Mouse (Mus musculus) bone marrow macrophage, adult 2 months (primary cell): ENCODE results near the gene Pdzd2. TPM values are rescaled to one million over a fixed set of nuclear protein-coding genes. Genes with fewer than 3 reads are reported as not detected.
A peak's percentile ranks its signal among the peaks of the same experiment; 100 is the strongest.

Experiments
- H3K27ac ChIP-seq: 2 replicates; pipeline ENCODE4 v1.5.1; 2012; ENCODE audit warnings: low read depth, low read length; ENCODE audit not compliant: insufficient read depth
- H3K4me1 ChIP-seq: 2 replicates; pipeline ENCODE4 v1.6.1; 2012; ENCODE audit warnings: low read length; ENCODE audit not compliant: control insufficient read depth, insufficient read depth
- H3K4me3 ChIP-seq: 2 replicates; pipeline ENCODE4 v1.5.1; 2012; ENCODE audit warnings: mild to moderate bottlenecking, low read length, moderate library complexity; ENCODE audit not compliant: insufficient read depth
- CTCF ChIP-seq: IDR thresholded peaks from 2 replicates; pipeline ENCODE4 v1.5.1; 2012; ENCODE audit warnings: low read depth, mild to moderate bottlenecking, low read length, moderate library complexity
- POLR2A ChIP-seq: IDR thresholded peaks from 2 replicates; pipeline ENCODE4 v1.6.1; 2012; ENCODE audit warnings: mild to moderate bottlenecking, low read depth, low read length, borderline replicate concordance
- polyA plus RNA-seq: library from polyadenylated mRNA; stranded (reverse); fragments of >200 nt; gene quantifications from 2 replicates; pipeline ENCODE4 v1.2.4, GENCODE M21; 2012; ENCODE audit not compliant: missing spikeins, insufficient read depth, insufficient read length

Pdzd2 gene
- polyA plus RNA-seq, 1 experiment = not detected

DNA sequence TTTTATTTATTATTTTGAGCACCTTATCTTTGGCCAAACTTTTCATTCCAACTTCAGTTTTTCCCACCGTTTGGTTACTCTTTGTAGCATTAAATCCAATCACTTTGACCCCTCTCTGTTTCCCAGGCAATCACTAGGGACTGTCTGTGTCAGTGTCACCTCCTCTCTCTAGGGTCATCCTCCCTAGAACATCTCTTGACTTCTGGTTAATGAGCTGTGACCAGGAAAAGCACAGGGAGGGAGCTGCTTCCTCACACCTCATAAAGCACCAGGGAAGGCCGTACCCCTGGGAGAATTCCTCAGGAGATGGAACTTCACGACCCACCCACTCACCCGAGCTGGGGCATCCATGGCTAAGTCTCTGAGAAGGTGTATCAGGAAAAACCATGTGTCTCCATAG is 168.6 kb downstream of the Pdzd2 start:
- no peak for TF ChIP-seq POLR2A
- TF ChIP-seq CTCF = no peak
- no peak overlapping the region for H3K4me3 ChIP-seq
- H3K27ac ChIP-seq = no peak overlapping the region
- no peaks in the 10 kb centered on the region for H3K4me1 ChIP-seq

DNA sequence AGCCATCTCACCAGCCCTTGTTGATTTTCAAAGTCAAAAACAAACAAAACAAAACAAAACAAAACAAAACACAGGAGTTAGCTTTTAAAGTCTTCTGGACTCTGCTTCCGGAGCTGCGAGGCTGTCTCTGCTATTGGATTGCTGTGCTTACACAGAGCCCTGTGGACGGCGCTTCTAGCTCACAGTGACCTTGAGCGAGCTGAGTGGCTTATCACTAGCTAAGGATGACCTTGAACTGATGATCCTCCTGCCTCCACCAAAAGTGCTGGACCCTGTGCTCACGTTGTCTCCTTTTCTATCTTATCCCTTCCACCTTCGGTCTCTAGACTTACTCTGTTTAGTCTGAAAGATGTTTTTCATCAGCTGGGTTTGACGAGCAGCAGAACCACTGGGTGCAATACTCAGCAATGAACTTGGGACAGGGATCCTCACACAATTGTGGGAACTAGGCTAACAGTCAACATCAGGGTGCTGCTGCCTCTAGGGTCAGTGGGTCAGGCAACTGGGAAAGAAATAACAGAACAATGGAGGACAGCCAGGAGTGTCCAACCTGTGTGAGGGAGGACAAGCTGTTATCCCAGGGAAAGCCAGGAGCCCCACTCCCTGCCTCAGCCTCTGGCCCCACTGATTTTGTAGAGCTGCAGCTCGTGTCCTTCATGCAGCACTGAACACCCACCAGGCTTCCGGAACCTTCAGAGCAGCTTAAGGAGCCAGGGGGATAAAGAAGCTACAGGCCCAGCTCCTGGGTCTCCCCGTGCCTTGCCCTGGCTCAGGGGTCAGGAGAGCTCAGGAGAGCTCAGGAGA is 172.9 kb downstream of the Pdzd2 start:
- Histone ChIP-seq H3K4me1 (peaks cover 3% of the 10 kb centered on the region; the same call in 1 of the 2 replicates), H3K27ac (no peak overlapping the region), H3K4me3 (no peak overlapping the region)
- no peak for TF ChIP-seq POLR2A
- no peak for TF ChIP-seq CTCF

DNA sequence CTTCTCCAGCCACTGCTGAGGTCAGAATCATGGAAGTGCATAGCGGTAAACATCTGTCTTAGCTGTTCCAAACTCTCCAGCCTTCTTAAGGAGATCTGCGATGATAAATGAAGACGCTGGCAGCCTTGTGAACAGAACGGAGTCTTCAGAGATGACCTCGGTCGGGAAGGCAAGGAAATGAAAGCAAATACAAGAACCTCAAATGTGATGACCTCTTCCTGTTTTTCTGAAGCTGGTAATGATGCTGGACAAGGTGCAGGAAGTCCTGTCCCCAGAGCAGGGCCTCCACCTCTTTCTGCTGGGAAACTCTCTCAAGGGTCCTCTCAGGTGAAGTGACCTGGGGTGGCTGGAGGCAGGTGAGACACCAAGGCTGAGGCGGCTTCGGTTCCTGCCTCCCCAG is 174.4 kb downstream of the Pdzd2 start:
- Histone ChIP-seq H3K4me1 (peaks cover 3% of the 10 kb centered on the region; the same call in 1 of the 2 replicates), H3K4me3 (no peak overlapping the region; the same call in 1 of the 2 replicates), H3K27ac (no peak overlapping the region)
- TF ChIP-seq CTCF (no peak), POLR2A (no peak)

DNA sequence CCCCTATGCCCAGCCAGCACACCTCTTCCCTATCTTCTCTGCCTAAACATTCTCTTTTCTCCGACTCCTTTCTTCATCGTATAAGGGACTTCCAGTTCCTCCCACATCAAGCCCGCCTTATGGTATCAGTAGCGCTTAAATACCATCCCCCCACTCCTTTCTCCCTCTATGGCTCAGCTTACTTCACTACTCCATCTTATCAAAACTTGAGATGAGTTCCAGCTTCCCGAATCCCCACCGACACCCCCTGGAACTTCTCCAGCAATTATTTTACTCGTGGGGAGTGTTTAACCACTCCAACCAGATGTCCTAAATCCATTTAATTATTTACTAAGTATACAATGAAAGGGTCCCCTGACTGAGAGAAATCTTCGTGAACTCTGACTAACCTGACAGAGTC is 179.2 kb downstream of the Pdzd2 start:
- no peak for TF ChIP-seq CTCF
- H3K4me1 ChIP-seq = peaks cover 3% of the 10 kb centered on the region; the same call in 1 of the 2 replicates
- H3K4me3 ChIP-seq = no peak overlapping the region
- H3K27ac ChIP-seq = no peak overlapping the region

DNA sequence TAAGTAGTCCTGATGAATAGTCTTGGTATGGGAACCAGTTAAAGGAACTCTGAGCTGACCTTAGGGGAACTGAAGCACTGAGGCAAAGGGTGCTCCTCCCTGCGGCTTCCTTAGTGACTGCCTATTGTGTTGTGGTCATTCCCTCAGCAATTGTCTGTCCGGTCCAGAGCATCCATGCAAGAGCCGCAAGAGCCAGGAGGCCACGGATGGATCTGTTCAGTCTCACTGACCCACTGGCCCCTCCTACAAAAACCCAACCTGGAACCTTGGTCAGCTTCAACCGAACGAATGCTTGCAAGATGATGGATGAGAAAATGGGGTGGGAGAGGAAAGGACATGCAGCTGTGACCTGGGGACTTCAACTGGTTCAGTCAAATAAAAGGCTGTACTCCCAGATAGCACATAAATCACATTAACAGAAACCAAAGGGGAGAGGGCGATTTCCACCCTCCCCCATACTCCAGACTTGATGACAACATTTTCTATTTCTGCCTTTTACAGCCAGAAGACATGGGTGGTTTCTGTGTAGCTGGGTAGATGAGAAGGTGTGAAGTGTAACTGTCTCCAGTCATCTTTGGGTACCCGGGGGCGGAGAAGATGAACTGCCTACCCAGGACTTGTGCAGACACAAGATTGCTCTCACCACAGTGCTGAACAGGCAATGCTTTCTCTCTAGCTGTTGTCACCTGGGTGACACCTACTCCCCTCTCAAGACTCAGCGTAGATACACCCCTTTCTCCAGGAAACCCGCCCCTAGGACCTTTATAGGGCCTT is 181.9 kb downstream of the Pdzd2 start:
- no peak overlapping the region for H3K27ac ChIP-seq
- TF ChIP-seq POLR2A = no peak
- no peak for TF ChIP-seq CTCF
- no peak overlapping the region for H3K4me3 ChIP-seq
- no peaks in the 10 kb centered on the region for H3K4me1 ChIP-seq

DNA sequence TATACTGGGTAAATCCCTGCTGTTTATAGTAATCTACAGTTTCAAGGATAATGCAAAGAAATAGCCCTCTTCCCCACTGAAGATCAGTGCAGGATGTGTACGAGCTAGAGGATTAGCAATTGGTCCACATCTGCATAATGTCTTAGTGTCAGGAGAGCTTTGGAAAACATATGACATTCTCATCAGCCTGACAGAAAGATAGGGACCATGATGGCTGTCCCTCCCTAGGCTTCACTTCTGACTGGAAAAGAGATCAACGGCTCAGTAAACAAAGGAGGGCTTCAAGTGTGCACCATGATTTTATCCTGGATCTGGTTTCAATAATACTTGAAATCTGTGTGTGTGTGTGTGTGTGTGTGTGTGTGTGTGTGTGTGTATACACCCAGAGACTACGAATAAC is 186.5 kb downstream of the Pdzd2 start:
- TF ChIP-seq POLR2A (no peak), CTCF (no peak)
- H3K27ac ChIP-seq = no peak overlapping the region

DNA sequence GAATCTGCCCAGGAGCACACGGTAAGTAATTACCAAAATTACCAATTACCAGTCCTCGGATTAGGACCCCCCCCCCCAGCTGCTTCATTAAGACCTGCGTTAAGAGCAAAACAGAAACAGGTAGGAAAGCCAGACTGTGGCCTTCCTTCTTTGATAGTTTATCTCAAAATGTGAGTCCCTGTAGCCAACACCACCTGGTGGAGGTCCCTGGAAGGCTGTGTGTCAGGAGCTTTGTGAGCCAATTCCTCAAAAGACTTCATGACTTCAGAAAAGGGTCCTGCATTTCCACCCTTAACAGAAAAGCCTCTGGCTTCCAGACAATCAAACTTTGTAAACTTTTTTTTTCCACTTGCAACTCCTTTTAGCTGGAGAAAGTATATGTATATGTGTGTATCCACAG is 188.8 kb downstream of the Pdzd2 start:
- no peak overlapping the region for H3K4me3 ChIP-seq
- TF ChIP-seq POLR2A = no peak
- no peak for TF ChIP-seq CTCF
- H3K4me1 ChIP-seq = no peaks in the 10 kb centered on the region
- no peak overlapping the region for H3K27ac ChIP-seq

More for the DNA sequence above, 186.5 kb downstream of the Pdzd2 start:
- Histone ChIP-seq H3K4me3 (no peak overlapping the region), H3K4me1 (no peaks in the 10 kb centered on the region)

DNA sequence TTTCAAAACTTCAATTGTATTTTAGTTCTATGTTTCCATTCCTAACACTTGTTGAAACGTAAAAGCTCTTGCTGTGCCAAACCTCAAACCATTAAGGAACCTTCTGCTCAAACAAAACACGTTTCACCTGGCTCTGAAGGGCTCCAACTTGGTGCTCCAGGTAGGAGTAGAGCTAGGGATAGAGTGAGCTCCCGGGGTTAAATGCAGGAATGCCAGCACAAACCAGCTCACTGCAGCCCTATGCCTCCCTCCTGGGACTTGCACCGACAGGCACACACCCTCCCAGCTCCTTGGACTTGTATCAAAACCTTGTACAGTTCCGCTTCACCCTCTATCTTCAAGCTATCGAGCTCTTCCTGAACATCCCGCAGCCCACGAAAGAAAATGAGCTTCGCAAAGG is 189.3 kb downstream of the Pdzd2 start:
- Histone ChIP-seq H3K27ac (no peak overlapping the region), H3K4me3 (no peak overlapping the region), H3K4me1 (no peaks in the 10 kb centered on the region)
- TF ChIP-seq POLR2A = no peak
- TF ChIP-seq CTCF = no peak

DNA sequence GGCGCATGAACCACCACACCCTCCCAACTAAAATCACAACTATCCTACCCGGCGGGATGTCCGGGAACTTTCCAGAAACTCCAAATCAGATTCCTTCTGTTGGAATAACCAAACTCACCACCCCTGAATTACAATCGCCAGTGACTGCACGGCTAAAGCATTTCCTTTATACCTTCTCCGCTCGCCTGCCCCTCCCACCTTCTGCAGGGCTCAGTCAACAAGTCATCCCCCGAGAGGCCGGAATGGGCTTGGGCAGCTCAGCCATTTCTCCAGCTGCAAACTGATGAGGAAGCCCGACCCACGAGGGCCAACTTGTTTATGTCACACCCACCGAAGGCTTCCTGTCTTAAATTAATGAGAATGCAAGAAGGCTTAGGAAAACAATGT is 189.8 kb downstream of the Pdzd2 start:
- Histone ChIP-seq H3K4me3 (peak overlapping the region; percentile 35; the same call in 1 of the 2 replicates), H3K27ac (no peak overlapping the region), H3K4me1 (no peaks in the 10 kb centered on the region)
- TF ChIP-seq POLR2A = no peak
- TF ChIP-seq CTCF = no peak

DNA sequence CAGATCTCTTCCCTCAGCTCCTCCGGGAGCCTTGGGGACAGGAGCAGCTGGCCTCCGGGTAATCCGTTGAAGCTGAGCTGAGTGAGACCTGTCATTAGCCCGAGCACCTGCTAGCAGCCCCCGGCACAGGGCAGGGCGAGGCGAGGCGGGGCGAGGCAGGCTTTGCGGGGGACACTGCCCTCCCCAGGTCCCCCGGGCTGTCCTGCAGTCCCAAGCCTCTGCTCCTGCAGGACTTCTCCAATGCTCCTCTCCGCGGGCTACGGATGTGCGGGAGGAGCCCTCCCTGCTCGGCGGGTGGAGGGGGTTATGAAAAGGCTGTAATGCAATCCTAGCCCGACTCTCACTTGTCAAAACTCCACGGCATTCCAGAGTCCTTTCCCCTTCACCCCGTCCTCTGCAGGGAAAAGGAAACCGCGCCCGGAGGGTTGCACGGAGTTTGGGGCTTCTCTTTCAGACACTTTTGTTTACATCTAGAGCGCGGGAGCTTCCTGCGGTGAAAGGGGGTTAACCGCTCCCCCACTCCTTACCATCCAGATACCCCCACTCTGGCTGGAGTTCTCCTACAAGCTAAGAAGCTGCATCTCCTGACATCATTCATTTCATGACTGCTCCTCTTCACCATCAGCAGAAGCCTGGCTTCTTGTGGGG is 190.3 kb downstream of the Pdzd2 start:
- H3K4me1 ChIP-seq = no peaks in the 10 kb centered on the region
- no peak overlapping the region for H3K27ac ChIP-seq
- no peak for TF ChIP-seq POLR2A
- no peak for TF ChIP-seq CTCF
- H3K4me3 ChIP-seq = peak overlapping the region; percentile 35
